Mouse (Mus musculus) cerebellum, adult 9-10 months (tissue): Measurements from ENCODE around the gene Ctdspl2.
A peak's percentile ranks its signal among the peaks of the same experiment; 100 is the strongest.
"Not testable (repeated sequence)": the region's sequence is repeated elsewhere in the genome, so short reads cannot be mapped to it uniquely, and the experiment has no call there.

Experiments
- DNase-seq: peaks from one replicate; pipeline ENCODE4 v3.0.0; 2022

The Ctdspl2 gene

GRCm38 (mm10) chr2:121955765-121956223, at the start of gene Ctdspl2, which contains the start of gene Mageb3:
Gene Ctdspl2, plus strand, starts transcription at chr2:121956001.
Gene Mageb3, minus strand, starts transcription at chr2:121956092.
- DNase-seq = peak; percentile 96

GRCm38 (mm10) chr2:121909975-121910374, 45.8 kb upstream of the Ctdspl2 start:
- DNase-seq = no peak

- DNase-seq = no peak
These were observed 39.5 kb upstream of the Ctdspl2 start for GRCm38 (mm10) chr2:121916047-121916970.

- DNase-seq = not testable (repeated sequence)
These were observed 18.2 kb upstream of the Ctdspl2 start for GRCm38 (mm10) chr2:121937624-121938023.

GRCm38 (mm10) chr2:121943364-121943763, 12.4 kb upstream of the Ctdspl2 start:
- no peak for DNase-seq

GRCm38 (mm10) chr2:121954971-121955656, 687 bp upstream of the Ctdspl2 start:
- DNase-seq = no peak

GRCm38 (mm10) chr2:121956224-121957018, 620 bp downstream of the Ctdspl2 start:
- peak; percentile 97 for DNase-seq

GRCm38 (mm10) chr2:121957216-121957792, 1.5 kb downstream of the Ctdspl2 start:
- peak; percentile 26 for DNase-seq

GRCm38 (mm10) chr2:121995738-121996137, 39.9 kb downstream of the Ctdspl2 start:
- DNase-seq = no peak

- DNase-seq = no peak
These were observed 53.0 kb downstream of the Ctdspl2 start for GRCm38 (mm10) chr2:122008832-122009231.

GRCm38 (mm10) chr2:122011441-122011840, 55.6 kb downstream of the Ctdspl2 start:
- no peak for DNase-seq

- no peak for DNase-seq
These were observed 62.9 kb downstream of the Ctdspl2 start for GRCm38 (mm10) chr2:122018705-122019104.

GRCm38 (mm10) chr2:122022284-122022683, 66.5 kb downstream of the Ctdspl2 start:
- DNase-seq = no peak

- DNase-seq = peak; percentile 22
These were observed 71.3 kb downstream of the Ctdspl2 start for GRCm38 (mm10) chr2:122027091-122027490.

- DNase-seq = peak; percentile 87
These were observed 72.3 kb downstream of the Ctdspl2 start, which contains the start of gene Eif3j1 for GRCm38 (mm10) chr2:122027862-122028755. Gene Eif3j1, plus strand, starts transcription at chr2:122028546.

- DNase-seq = no peak
These were observed 73.2 kb downstream of the Ctdspl2 start for GRCm38 (mm10) chr2:122028756-122029700.

- no peak for DNase-seq
These were observed 76.2 kb downstream of the Ctdspl2 start for GRCm38 (mm10) chr2:122031970-122032369.

GRCm38 (mm10) chr2:122036064-122036463, 80.3 kb downstream of the Ctdspl2 start:
- no peak for DNase-seq

GRCm38 (mm10) chr2:122043926-122044325, 88.1 kb downstream of the Ctdspl2 start:
- DNase-seq = no peak
